Mouse (Mus musculus): Measurements from ENCODE around the gene Zfp94. TPM values are rescaled to one million over a fixed set of nuclear protein-coding genes. Genes with fewer than 3 reads are reported as not detected.

The Zfp94 gene
- polyA plus RNA-seq, 1 experiment from 2014 or later = 1.7 TPM

DNA sequence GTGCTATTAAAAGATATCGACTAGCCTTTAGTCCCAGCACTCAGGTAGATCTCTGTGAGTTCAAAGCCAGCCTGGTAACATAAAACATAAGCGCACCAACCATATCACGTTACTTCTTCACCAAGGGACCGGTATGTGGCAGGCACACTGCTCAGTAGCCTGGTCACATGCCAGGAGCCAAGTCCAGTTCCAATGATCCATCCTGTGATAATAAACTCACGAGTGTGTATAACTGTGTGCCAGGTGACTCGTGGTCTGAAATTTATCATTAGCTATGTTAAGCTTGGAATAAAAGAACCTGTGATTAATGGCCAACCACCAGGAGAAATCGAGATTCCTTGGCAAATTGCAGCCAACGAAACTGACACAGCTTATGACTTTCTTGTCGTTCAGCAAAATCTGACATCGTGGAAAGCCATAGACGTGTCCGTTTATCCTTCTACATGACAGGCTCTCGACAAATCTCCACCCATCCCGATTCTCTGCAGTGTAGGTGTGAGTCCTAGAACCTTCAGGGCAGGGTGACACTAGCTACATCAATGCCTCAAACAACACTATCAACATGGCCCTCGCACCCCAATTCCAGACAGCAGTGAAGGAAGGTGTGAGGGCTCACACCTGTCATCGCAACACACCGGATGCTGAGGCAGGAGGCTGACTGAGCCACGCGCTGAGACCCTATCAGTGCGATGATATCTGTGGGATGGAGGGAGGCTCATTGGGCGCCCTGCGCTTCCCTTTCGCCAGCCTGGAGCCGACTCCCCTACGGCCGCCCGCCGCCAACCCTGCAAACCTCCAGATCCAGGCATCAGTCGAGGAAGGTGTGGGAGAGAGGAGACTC lies 520 bp downstream of the Zfp94 start:
- Histone ChIP-seq H3K27ac (replicated peaks) (0 out of 2 replicates have a peak overlapping the region, but pooled peaks have one; percentile 34), H3K36me3 (replicated peaks) (0 out of 2 replicates have a peak, but pooled peaks cover 4% of the 10 kb centered on the region), H3K9ac (peak overlapping the region; percentile 62), H3K27me3 (no peaks in the 10 kb centered on the region), H3K4me1 (replicated peaks) (peaks cover 14% of the 10 kb centered on the region), H3K4me2 (peak overlapping the region; percentile 88), H3K9me3 (replicated peaks) (no peaks in the 10 kb centered on the region), H3K4me3 (replicated peaks) (peak overlapping the region; percentile 71)
- WGBS (ENCODE audit: insufficient replicate concordance) = 25% methylated on average over 29 of the region's 29 CpGs
- ATAC-seq (ENCODE audit: insufficient read depth) = peak; percentile 59; the same call in 1 of the 2 replicates

- Histone ChIP-seq H3K27ac (replicated peaks) (peak within 1 kb of the TSS; percentile 1; the same call in 1 of the 2 replicates), H3K4me3 (replicated peaks) (peak within 1 kb of the TSS; percentile 68), H3K27me3 (no peaks in the 10 kb centered on the region), H3K4me1 (replicated peaks) (peaks cover 33% of the 10 kb centered on the region), H3K9me3 (replicated peaks) (no peaks in the 10 kb centered on the region), H3K9ac (peak within 1 kb of the TSS; percentile 49), H3K36me3 (replicated peaks) (0 out of 2 replicates have a peak, but pooled peaks cover under 1% of the 10 kb centered on the region), H3K4me2 (peak within 1 kb of the TSS; percentile 88)
- 1% methylated on average over 13 of the region's 13 CpGs for WGBS (ENCODE audit: insufficient replicate concordance)
- ATAC-seq (ENCODE audit: insufficient read depth) = peak; percentile 47; the same call in 1 of the 2 replicates
Observed at GRCm38 (mm10) chr7:24300771-24301282, 15.6 kb downstream of the Zfp94 start, which contains the start of gene Zfp61. Gene Zfp61, minus strand, starts transcription at chr7:24301232.

DNA sequence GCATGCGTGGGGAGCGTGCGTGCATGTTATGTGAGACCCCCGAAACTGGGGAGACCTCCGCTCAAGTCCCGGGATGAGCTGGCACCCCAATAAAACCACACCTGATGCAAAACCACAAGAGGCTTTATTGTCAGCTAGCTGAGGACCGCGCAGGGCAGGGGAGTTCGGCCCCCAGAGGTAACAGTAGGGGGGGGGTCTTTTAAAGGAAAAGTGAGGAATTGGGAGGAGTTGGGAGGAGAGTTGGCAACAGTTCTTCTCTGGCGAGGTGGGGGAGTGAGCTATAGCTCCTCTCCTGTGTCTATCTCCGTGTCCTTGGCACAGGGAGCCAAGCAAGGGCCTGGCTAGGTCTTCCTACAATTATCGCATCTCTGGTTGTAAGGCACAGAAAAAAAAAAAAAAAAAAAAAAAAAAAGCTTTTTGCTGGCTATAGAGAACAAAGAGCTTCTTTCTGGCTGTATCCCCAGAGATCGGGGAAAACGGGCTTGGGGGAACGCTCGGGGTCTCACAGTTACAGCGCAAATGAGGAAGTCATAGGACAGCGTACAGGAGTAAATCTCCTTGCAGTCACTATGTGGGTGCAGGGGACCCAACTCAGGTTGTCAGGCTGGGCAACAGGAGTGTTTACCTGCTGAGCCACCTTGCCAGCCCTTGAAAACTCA lies 16.5 kb downstream of the Zfp94 start:
- ATAC-seq (ENCODE audit: insufficient read depth) = no peak
- peaks cover 9% of the 10 kb centered on the region; the same call in 1 of the 2 replicates for H3K36me3 ChIP-seq (replicated peaks)
- H3K4me1 ChIP-seq (replicated peaks) = peaks cover 33% of the 10 kb centered on the region
- H3K9ac ChIP-seq = peak overlapping the region; percentile 39
- no peaks in the 10 kb centered on the region for H3K27me3 ChIP-seq
- 2% methylated on average over 18 of the region's 18 CpGs for WGBS (ENCODE audit: insufficient replicate concordance)
- 0 out of 2 replicates have a peak overlapping the region, but pooled peaks have one; percentile 1 for H3K27ac ChIP-seq (replicated peaks)
- H3K4me3 ChIP-seq (replicated peaks) = peak overlapping the region; percentile 68
- H3K9me3 ChIP-seq (replicated peaks) = no peaks in the 10 kb centered on the region
- peak overlapping the region; percentile 88 for H3K4me2 ChIP-seq

GRCm38 (mm10) chr7:24298973-24299708 lies 17.3 kb downstream of the Zfp94 start:
- H3K27ac ChIP-seq (replicated peaks) = no peak overlapping the region
- WGBS (ENCODE audit: insufficient replicate concordance) = under 1% methylated on average over 46 of the region's 47 CpGs
- H3K4me2 ChIP-seq = peak overlapping the region; percentile 88
- no peaks in the 10 kb centered on the region for H3K9me3 ChIP-seq (replicated peaks)
- peak overlapping the region; percentile 68 for H3K4me3 ChIP-seq (replicated peaks)
- peaks cover 11% of the 10 kb centered on the region; the same call in 1 of the 2 replicates for H3K36me3 ChIP-seq (replicated peaks)
- peak overlapping the region; percentile 67 for H3K9ac ChIP-seq
- H3K27me3 ChIP-seq = no peaks in the 10 kb centered on the region
- ATAC-seq (ENCODE audit: insufficient read depth) = peak; percentile 80
- peaks cover 33% of the 10 kb centered on the region for H3K4me1 ChIP-seq (replicated peaks)

GRCm38 (mm10) chr7:24298635-24298972 lies 17.9 kb downstream of the Zfp94 start:
- H3K4me3 ChIP-seq (replicated peaks) = peak overlapping the region; percentile 68
- no peak overlapping the region for H3K27ac ChIP-seq (replicated peaks)
- H3K9ac ChIP-seq = peak overlapping the region; percentile 67; the same call in 1 of the 2 replicates
- 3% methylated on average over 12 of the region's 12 CpGs for whole genome bisulfite sequencing (ENCODE audit: insufficient replicate concordance)
- H3K27me3 ChIP-seq = no peaks in the 10 kb centered on the region
- ATAC-seq (ENCODE audit: insufficient read depth) = no peak
- no peaks in the 10 kb centered on the region for H3K9me3 ChIP-seq (replicated peaks)
- H3K4me1 ChIP-seq (replicated peaks) = peaks cover 37% of the 10 kb centered on the region
- peaks cover 11% of the 10 kb centered on the region; the same call in 1 of the 2 replicates for H3K36me3 ChIP-seq (replicated peaks)
- peak overlapping the region; percentile 88 for H3K4me2 ChIP-seq

DNA sequence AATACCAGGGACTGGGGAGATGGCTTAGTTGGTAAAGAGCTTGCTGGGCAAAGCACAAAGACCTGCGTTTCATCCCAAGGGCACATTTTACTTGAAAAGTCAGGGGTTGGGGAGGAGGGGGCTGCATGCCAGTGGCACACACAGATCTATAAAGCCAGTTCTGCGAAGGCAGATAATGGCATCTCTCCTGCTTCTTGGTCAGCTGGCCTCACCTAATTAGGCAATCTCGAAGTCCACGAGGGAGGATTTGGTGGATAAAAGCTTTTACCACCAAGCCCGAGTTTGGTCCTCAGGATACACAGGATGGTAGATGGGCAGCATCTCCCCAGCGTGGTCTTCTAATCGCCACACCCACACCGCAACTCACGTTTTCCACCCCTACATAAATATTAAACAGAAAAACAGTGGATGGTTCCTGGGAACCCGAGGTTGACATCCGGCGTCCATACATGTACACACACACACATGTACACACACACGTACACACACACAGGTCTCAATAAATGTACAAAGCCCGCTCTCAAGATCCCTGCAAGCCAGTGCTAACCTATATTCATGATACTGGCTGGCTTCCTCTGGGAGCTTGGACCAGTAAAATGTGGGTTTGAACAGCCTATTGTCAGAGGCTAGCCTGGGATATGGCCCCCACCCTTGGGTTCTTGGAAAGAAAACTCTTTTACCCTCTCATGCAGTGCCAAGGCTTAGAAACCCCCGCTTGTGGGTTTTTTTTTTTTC lies 18.9 kb downstream of the Zfp94 start:
- no peaks in the 10 kb centered on the region for H3K27me3 ChIP-seq
- H3K4me1 ChIP-seq (replicated peaks) = peaks cover 41% of the 10 kb centered on the region
- H3K9ac ChIP-seq = no peak overlapping the region
- no peak overlapping the region for H3K27ac ChIP-seq (replicated peaks)
- peaks cover 17% of the 10 kb centered on the region for H3K36me3 ChIP-seq (replicated peaks)
- H3K9me3 ChIP-seq (replicated peaks) = no peaks in the 10 kb centered on the region
- no peak overlapping the region for H3K4me3 ChIP-seq (replicated peaks)
- 84% methylated on average over 15 of the region's 15 CpGs for WGBS (ENCODE audit: insufficient replicate concordance)
- ATAC-seq (ENCODE audit: insufficient read depth) = no peak
- no peak overlapping the region; the same call in 1 of the 2 replicates for H3K4me2 ChIP-seq

- H3K36me3 ChIP-seq (replicated peaks) = peaks cover 29% of the 10 kb centered on the region
Observed at GRCm38 (mm10) chr7:24296386-24296785, 20.1 kb downstream of the Zfp94 start.

GRCm38 (mm10) chr7:24295376-24295775 lies 21.1 kb downstream of the Zfp94 start:
- no peaks in the 10 kb centered on the region for H3K9me3 ChIP-seq (replicated peaks)
- no peak overlapping the region for H3K4me2 ChIP-seq
- 83% methylated on average over 7 of the region's 7 CpGs for WGBS (ENCODE audit: insufficient replicate concordance)
- peaks cover 32% of the 10 kb centered on the region for H3K4me1 ChIP-seq (replicated peaks)
- no peaks in the 10 kb centered on the region for H3K27me3 ChIP-seq
- H3K36me3 ChIP-seq (replicated peaks) = peaks cover 34% of the 10 kb centered on the region
- ATAC-seq (ENCODE audit: insufficient read depth) = no peak
- H3K9ac ChIP-seq = no peak overlapping the region
- H3K27ac ChIP-seq (replicated peaks) = no peak overlapping the region
- H3K4me3 ChIP-seq (replicated peaks) = no peak overlapping the region

More at GRCm38 (mm10) chr7:24296386-24296785, 20.1 kb downstream of the Zfp94 start:
- no peak for ATAC-seq (ENCODE audit: insufficient read depth)
- Histone ChIP-seq H3K9me3 (replicated peaks) (no peaks in the 10 kb centered on the region), H3K4me3 (replicated peaks) (no peak overlapping the region), H3K4me1 (replicated peaks) (peaks cover 41% of the 10 kb centered on the region), H3K27ac (replicated peaks) (no peak overlapping the region), H3K27me3 (no peaks in the 10 kb centered on the region), H3K9ac (no peak overlapping the region), H3K4me2 (no peak overlapping the region)
- WGBS (ENCODE audit: insufficient replicate concordance) = 80% methylated on average over 7 of the region's 7 CpGs

- WGBS (ENCODE audit: insufficient replicate concordance) = 76% methylated on average over 4 of the region's 4 CpGs
- Histone ChIP-seq H3K4me2 (no peak overlapping the region), H3K36me3 (replicated peaks) (peaks cover 39% of the 10 kb centered on the region)
Observed at GRCm38 (mm10) chr7:24294763-24295162, 21.7 kb downstream of the Zfp94 start.

More at GRCm38 (mm10) chr7:24294763-24295162, 21.7 kb downstream of the Zfp94 start:
- Histone ChIP-seq H3K4me3 (replicated peaks) (no peak overlapping the region), H3K9me3 (replicated peaks) (no peaks in the 10 kb centered on the region), H3K27me3 (no peaks in the 10 kb centered on the region), H3K9ac (no peak overlapping the region), H3K4me1 (replicated peaks) (peaks cover 26% of the 10 kb centered on the region), H3K27ac (replicated peaks) (no peak overlapping the region)
- ATAC-seq (ENCODE audit: insufficient read depth) = no peak

All from liver, embryonic 15.5 days (tissue).